Mouse (Mus musculus) testis, adult 2 months (tissue): ENCODE results near the gene Plch1. TPM values are rescaled to one million over a fixed set of nuclear protein-coding genes. Genes with fewer than 3 reads are reported as not detected.

Source experiments
- H3K27ac ChIP-seq: fragments of 200-500 bp; 2 replicates; pipeline ENCODE4 v1.5.1; 2012; ENCODE audit warnings: low read depth, low read length; ENCODE audit not compliant: control insufficient read depth, insufficient read depth
- H3K27me3 ChIP-seq: fragments of 200-500 bp; 2 replicates; pipeline ENCODE4 v1.6.1; 2012; ENCODE audit warnings: mild to moderate bottlenecking, low read length, moderate library complexity; ENCODE audit not compliant: control insufficient read depth, insufficient read depth
- H3K36me3 ChIP-seq: fragments of 200-500 bp; 2 replicates; pipeline ENCODE4 v1.6.1; 2012; ENCODE audit warnings: mild to moderate bottlenecking, low read length; ENCODE audit not compliant: control insufficient read depth, insufficient read depth
- H3K4me1 ChIP-seq: fragments of 200-500 bp; 2 replicates; pipeline ENCODE4 v1.6.1; 2012; ENCODE audit warnings: low read length; ENCODE audit not compliant: control insufficient read depth, insufficient read depth
- H3K4me3 ChIP-seq: fragments of 200-500 bp; 2 replicates; pipeline ENCODE4 v1.5.1; 2012; ENCODE audit warnings: low read depth, mild to moderate bottlenecking, low read length, moderate library complexity, mixed read lengths; ENCODE audit not compliant: control insufficient read depth
- CTCF ChIP-seq: fragments of 200-500 bp; IDR thresholded peaks from 2 replicates; pipeline ENCODE4 v1.5.1; 2012; ENCODE audit warnings: low read depth, mild to moderate bottlenecking, inconsistent platforms, low read length, moderate library complexity; ENCODE audit not compliant: control insufficient read depth, insufficient read depth, insufficient replicate concordance
- POLR2A ChIP-seq: fragments of 200-500 bp; IDR thresholded peaks from 2 replicates; pipeline ENCODE4 v1.6.1; 2012; ENCODE audit warnings: low read depth, mild to moderate bottlenecking, inconsistent platforms, low read length, moderate library complexity; ENCODE audit not compliant: control insufficient read depth
- polyA plus RNA-seq: library from polyadenylated mRNA; depleted of rRNA; stranded (reverse); fragments of >200 nt; gene quantifications from 2 replicates; pipeline ENCODE4 v1.2.3, GENCODE M21; 2012; rRNA removed

The Plch1 gene
- polyA plus RNA-seq, 1 experiment: 0.26 TPM

GRCm38 (mm10) chr3:63692727-63693126, 206.5 kb downstream of the Plch1 start:
- Histone ChIP-seq H3K27me3 (no peaks in the 10 kb centered on the region), H3K36me3 (no peaks in the 10 kb centered on the region), H3K4me1 (no peaks in the 10 kb centered on the region), H3K4me3 (no peak overlapping the region), H3K27ac (no peak overlapping the region)
- TF ChIP-seq POLR2A: no peak
- TF ChIP-seq CTCF: no peak

GRCm38 (mm10) chr3:63668779-63669178, 230.5 kb downstream of the Plch1 start:
- Histone ChIP-seq H3K36me3 (no peaks in the 10 kb centered on the region), H3K4me1 (no peaks in the 10 kb centered on the region), H3K27me3 (no peaks in the 10 kb centered on the region), H3K27ac (no peak overlapping the region), H3K4me3 (no peak overlapping the region)
- no peak for TF ChIP-seq POLR2A
- no peak for TF ChIP-seq CTCF

- H3K27me3 ChIP-seq: no peaks in the 10 kb centered on the region
- no peak overlapping the region for H3K4me3 ChIP-seq
- no peak overlapping the region for H3K27ac ChIP-seq
- no peak for TF ChIP-seq CTCF
- TF ChIP-seq POLR2A: no peak
- no peaks in the 10 kb centered on the region for H3K36me3 ChIP-seq
- H3K4me1 ChIP-seq: no peaks in the 10 kb centered on the region
Measured at GRCm38 (mm10) chr3:63665307-63665706, 234.0 kb downstream of the Plch1 start.

GRCm38 (mm10) chr3:63664575-63665243, 234.6 kb downstream of the Plch1 start:
- no peak overlapping the region for H3K4me3 ChIP-seq
- no peaks in the 10 kb centered on the region for H3K36me3 ChIP-seq
- no peak overlapping the region for H3K27ac ChIP-seq
- H3K4me1 ChIP-seq: no peaks in the 10 kb centered on the region
- H3K27me3 ChIP-seq: no peaks in the 10 kb centered on the region
- TF ChIP-seq POLR2A (no peak), CTCF (no peak)

Other genes starting within 250 kb of the Plch1 start
- 1.3 and 1.7 TPM in 2 replicates for gene E130311K13Rik, start 30.0 kb upstream of the Plch1 start, polyA plus RNA-seq
- gene Slc33a1, start 65.3 kb upstream of the Plch1 start, polyA plus RNA-seq: 17.6 and 18.5 TPM in 2 replicates
- 17.9 and 21.5 TPM in 2 replicates for gene Gmps, start 76.6 kb upstream of the Plch1 start, polyA plus RNA-seq
- gene Vmn2r1, start 182.1 kb upstream of the Plch1 start, polyA plus RNA-seq: 0.13 and 0.15 TPM in 2 replicates
- not detected in 2 replicates for gene Vmn2r2, start 242.5 kb upstream of the Plch1 start, polyA plus RNA-seq